In genomic region chr6:125062511-125062910, GRCm38 (mm10) we compare ENCODE assay signal across 34 mouse cellular contexts. TPM values are rescaled to one million over a fixed set of nuclear protein-coding genes. Genes with fewer than 3 reads are reported as not detected.
DNase-seq lines count a peak whose midpoint lies in the region; ATAC-seq lines count a peak whose summit lies in the region.
"Had no signal": no experiment of that assay in that cellular context is flagged by ENCODE, and none has a peak within 500 bp of the region (broad histone marks: within the 10 kb centered on the region; RNA-seq: fewer than 3 reads in every experiment).

No protein-coding gene starts in this region.

- no peaks in the 10 kb centered on the region for H3K27me3 ChIP-seq in liver, embryonic 15.5 days
- H3K27me3 ChIP-seq: CH12.LX; embryonic facial prominence, embryonic 12.5 days; hindbrain, embryonic 15.5 days; midbrain, embryonic 15.5 days; neural tube, embryonic 15.5 days; Patski; stomach, embryonic 15.5 days had no signal

- H3K36me3 ChIP-seq in liver, embryonic 15.5 days (replicated peaks): no peaks in the 10 kb centered on the region
- H3K36me3 ChIP-seq: embryonic facial prominence, embryonic 12.5 days; G1E; limb, embryonic 12.5 days; midbrain, embryonic 10.5 days; midbrain, embryonic 15.5 days; stomach, embryonic 15.5 days had no signal

- H3K4me1 ChIP-seq in liver, embryonic 15.5 days (replicated peaks): peaks cover 42% of the 10 kb centered on the region
- H3K4me1 ChIP-seq: midbrain, embryonic 15.5 days had no signal

- ATAC-seq in liver, embryonic 15.5 days (ENCODE audit: insufficient read depth): peak; percentile 63
- ATAC-seq: forebrain, embryonic 14.5 days; midbrain, embryonic 15.5 days; Patski had no signal

- H3K4me2 ChIP-seq in liver, embryonic 15.5 days: peak overlapping the region; percentile 11; the same call in 1 of the 2 replicates
- H3K4me2 ChIP-seq: embryonic facial prominence, embryonic 12.5 days; heart, embryonic 11.5 days; hindbrain, embryonic 15.5 days; limb, embryonic 12.5 days; midbrain, embryonic 15.5 days; neural tube, embryonic 15.5 days; stomach, embryonic 15.5 days had no signal

- no peaks in the 10 kb centered on the region for H3K9me3 ChIP-seq in liver, embryonic 15.5 days (replicated peaks)
- H3K9me3 ChIP-seq: embryonic facial prominence, embryonic 12.5 days; G1E; hindbrain, embryonic 15.5 days; limb, embryonic 12.5 days; midbrain, embryonic 10.5 days; midbrain, embryonic 15.5 days; neural tube, embryonic 15.5 days; stomach, embryonic 15.5 days had no signal

- no peak overlapping the region for H3K4me3 ChIP-seq in liver, embryonic 15.5 days (replicated peaks)
- H3K4me3 ChIP-seq: embryonic facial prominence, embryonic 12.5 days; gastrocnemius, adult 2 months; hindbrain, embryonic 15.5 days; limb, embryonic 12.5 days; midbrain, embryonic 10.5 days; midbrain, embryonic 15.5 days; neural tube, embryonic 15.5 days; stomach, embryonic 15.5 days had no signal

- 51% methylated on average over 5 of the region's 5 CpGs for WGBS in liver, embryonic 15.5 days (ENCODE audit: insufficient replicate concordance)

- DNase-seq in cerebellum, postnatal 10 days: peak; percentile 57 to 66
- no peak for DNase-seq in cerebellum, adult 9-10 months
- DNase-seq in thymus, postnatal 4 days: peak; percentile 5
- no peak for DNase-seq in thymus, postnatal 25 days
- no peak for DNase-seq in gastrocnemius, postnatal 36 days
- no peak for DNase-seq in frontal cortex, postnatal 14 days (ENCODE audit: low spot score in 2 of 2)
- no peak for DNase-seq in gastrocnemius, postnatal 14 days
- DNase-seq: adrenal gland, postnatal 10 days; cerebellum, adult 8-10 months; embryo, embryonic 11 days; gastrocnemius, adult 2 months; heart, adult 18-20 months; heart, postnatal 4 days; kidney, adult 18-20 months; kidney, postnatal 4 days; layer of hippocampus, postnatal 36 days; lung, adult 2 months; lung, postnatal 10 days; right cerebral cortex, postnatal 25 days had no signal

- no peak overlapping the region for H3K9ac ChIP-seq in liver, embryonic 15.5 days
- H3K9ac ChIP-seq: embryonic facial prominence, embryonic 12.5 days; hindbrain, embryonic 15.5 days; limb, embryonic 12.5 days; midbrain, embryonic 15.5 days; neural tube, embryonic 15.5 days; stomach, embryonic 15.5 days had no signal

- intact Hi-C loops in gastrocnemius, postnatal 36 days (cut with DNase I): no loop called here
- intact Hi-C loops in gastrocnemius, postnatal 14 days (cut with DNase I; ENCODE audit: low total_unique reads): no loop called here

- H3K27ac ChIP-seq in liver, embryonic 15.5 days (replicated peaks): no peak overlapping the region
- H3K27ac ChIP-seq: embryonic facial prominence, embryonic 12.5 days; gastrocnemius, adult 2 months; hindbrain, embryonic 15.5 days; limb, embryonic 12.5 days; macrophage; midbrain, embryonic 10.5 days; midbrain, embryonic 15.5 days; neural tube, embryonic 15.5 days; stomach, embryonic 15.5 days had no signal

RNA-seq across cellular contexts. Expression of gene Lpar5, which starts 5.2 kb away (rescaled TPM):
- polyA plus RNA-seq in liver, embryonic 15.5 days (2015; fragmentation: Nextera tagmentation; extraction: Ambion mirVana): 1.3 TPM in 2 replicates
- not detected for total RNA-seq in gastrocnemius, postnatal 36 days (2021)
- total RNA-seq in gastrocnemius, postnatal 14 days (2021): under 1 TPM in 1 of 2 experiments, not detected in 1; 0.24 TPM
- total RNA-seq: gastrocnemius, adult 2 months; heart, postnatal 4 days had no signal
- polyA plus RNA-seq: C2C12, Patski had no signal

RNA-seq across cellular contexts. Expression of gene Acrbp, which starts 13.0 kb away (rescaled TPM):
- 1.7 and 2.4 TPM in 2 replicates for polyA plus RNA-seq in liver, embryonic 15.5 days (2015; fragmentation: Nextera tagmentation; extraction: Ambion mirVana)
- 1 to 10 TPM; 2.5 to 2.7 TPM for total RNA-seq in gastrocnemius, postnatal 36 days (2021)
- 1 to 10 TPM; 1.4 to 2.5 TPM for total RNA-seq in gastrocnemius, postnatal 14 days (2021)

RNA-seq across cellular contexts. Expression of gene Ing4, which starts 23.0 kb away (rescaled TPM):
- polyA plus RNA-seq in liver, embryonic 15.5 days (2015; fragmentation: Nextera tagmentation; extraction: Ambion mirVana): 27.6 and 30.9 TPM in 2 replicates
- total RNA-seq in gastrocnemius, postnatal 36 days (2021): 10 to 100 TPM; 26.4 to 31.1 TPM
- 10 to 100 TPM; 29.6 TPM for total RNA-seq in gastrocnemius, postnatal 14 days (2021)

RNA-seq across cellular contexts. Expression of gene Chd4, which starts 33.3 kb away (rescaled TPM):
- 22.6 TPM in 2 replicates for polyA plus RNA-seq in liver, embryonic 15.5 days (2015; fragmentation: Nextera tagmentation; extraction: Ambion mirVana)
- 10 to 100 TPM; 67.6 to 72.2 TPM for total RNA-seq in gastrocnemius, postnatal 36 days (2021)
- 10 to 100 TPM; 75.1 to 84.3 TPM for total RNA-seq in gastrocnemius, postnatal 14 days (2021)

RNA-seq across cellular contexts. Expression of gene Zfp384, which starts 53.6 kb away (rescaled TPM):
- 4.1 and 4.7 TPM in 2 replicates for polyA plus RNA-seq in liver, embryonic 15.5 days (2015; fragmentation: Nextera tagmentation; extraction: Ambion mirVana)
- total RNA-seq in gastrocnemius, postnatal 36 days (2021): 10 to 100 TPM; 20.3 to 22.8 TPM
- total RNA-seq in gastrocnemius, postnatal 14 days (2021): 10 to 100 TPM; 20.1 to 20.7 TPM

Comparison
In these comparisons a context has a peak if more than half of its experiments do, and no peak if none do; other contexts are left out.
1. DNase-seq: peak in cerebellum, postnatal 10 days (2 of 2) and thymus, postnatal 4 days (single experiment); none in cerebellum, adult 9-10 months (single experiment), thymus, postnatal 25 days (single experiment), gastrocnemius, postnatal 36 days (0 of 2), frontal cortex, postnatal 14 days (0 of 2) and gastrocnemius, postnatal 14 days (single experiment).